In genomic region chr9:44985721-44986161, GRCm38 (mm10) we compare ENCODE assay signal across 16 mouse cellular contexts. TPM values are rescaled to one million over a fixed set of nuclear protein-coding genes. Genes with fewer than 3 reads are reported as not detected.
DNase-seq lines count a peak whose midpoint lies in the region; ATAC-seq and TF ChIP-seq lines count a peak whose summit lies in the region.
"Had no signal": no experiment of that assay in that cellular context is flagged by ENCODE, and none has a peak within 500 bp of the region (broad histone marks: within the 10 kb centered on the region; RNA-seq: fewer than 3 reads in every experiment).

No protein-coding gene starts in this region.

- no peaks in the 10 kb centered on the region; the same call in 1 of the 2 replicates for H3K27me3 ChIP-seq in midbrain, postnatal 0 days (ENCODE audit: insufficient read depth, low read length)
- no peaks in the 10 kb centered on the region for H3K27me3 ChIP-seq in midbrain, embryonic 14.5 days (ENCODE audit: control insufficient read depth, insufficient read depth, low read length)
- no peaks in the 10 kb centered on the region for H3K27me3 ChIP-seq in midbrain, embryonic 13.5 days
- H3K27me3 ChIP-seq: intestine, embryonic 15.5 days had no signal

- H3K36me3 ChIP-seq in midbrain, postnatal 0 days (ENCODE audit: insufficient read depth, low read length), result no peaks in the 10 kb centered on the region
- H3K36me3 ChIP-seq in midbrain, embryonic 14.5 days (ENCODE audit: control insufficient read depth, insufficient read depth, low read length), result no peaks in the 10 kb centered on the region
- no peaks in the 10 kb centered on the region for H3K36me3 ChIP-seq in macrophage (ENCODE audit: inconsistent target)
- H3K36me3 ChIP-seq in midbrain, embryonic 13.5 days, result no peaks in the 10 kb centered on the region
- H3K36me3 ChIP-seq: forebrain, embryonic 15.5 days; intestine, embryonic 15.5 days had no signal

- no peaks in the 10 kb centered on the region for H3K4me1 ChIP-seq in midbrain, postnatal 0 days (ENCODE audit: insufficient read depth, low read length)
- H3K4me1 ChIP-seq in midbrain, embryonic 14.5 days (ENCODE audit: control insufficient read depth, insufficient read depth, low read length), result no peaks in the 10 kb centered on the region
- H3K4me1 ChIP-seq in midbrain, embryonic 13.5 days (replicated peaks), result no peaks in the 10 kb centered on the region
- H3K4me1 ChIP-seq: forebrain, embryonic 15.5 days; intestine, embryonic 15.5 days had no signal

- H3K9me3 ChIP-seq in midbrain, postnatal 0 days (ENCODE audit: low read length), result no peaks in the 10 kb centered on the region
- H3K9me3 ChIP-seq in midbrain, embryonic 14.5 days (ENCODE audit: control insufficient read depth, low read length), result no peaks in the 10 kb centered on the region
- H3K9me3 ChIP-seq in midbrain, embryonic 13.5 days, result no peaks in the 10 kb centered on the region
- H3K9me3 ChIP-seq: forebrain, embryonic 15.5 days; intestine, embryonic 15.5 days had no signal

- DNase-seq in midbrain, postnatal 0 days (ENCODE audit: low spot score), result no peak
- DNase-seq in midbrain, embryonic 14.5 days, result no peak
- DNase-seq in induced T-regulatory cell, adult 2 months (ENCODE audit: low read depth), result peak; percentile 80
- peak; percentile 58 to 60 for DNase-seq in thymus, postnatal 36 days
- DNase-seq in ovary, postnatal 14 days (ENCODE audit: low spot score), result no peak
- no peak for DNase-seq in right cerebral cortex, postnatal 4 days
- DNase-seq: gastrocnemius, postnatal 14 days; kidney, postnatal 25 days had no signal

- no peak for TF ChIP-seq CTCF in midbrain, postnatal 0 days (IDR thresholded peaks at IDR 0.05)

- no peak overlapping the region for H3K9ac ChIP-seq in midbrain, postnatal 0 days (replicated peaks; ENCODE audit: low read length, poor library complexity, severe bottlenecking)
- no peak overlapping the region for H3K9ac ChIP-seq in midbrain, embryonic 14.5 days (replicated peaks; ENCODE audit: low read length)
- no peak overlapping the region for H3K9ac ChIP-seq in midbrain, embryonic 13.5 days (replicated peaks)
- H3K9ac ChIP-seq: forebrain, embryonic 15.5 days; intestine, embryonic 15.5 days had no signal

- no peak overlapping the region for H3K4me3 ChIP-seq in midbrain, postnatal 0 days (ENCODE audit: low read depth, low read length)
- H3K4me3 ChIP-seq in midbrain, embryonic 14.5 days (replicated peaks; ENCODE audit: low read depth, low read length), result no peak overlapping the region
- H3K4me3 ChIP-seq in macrophage (ENCODE audit: inconsistent target), result peak overlapping the region; percentile 33
- no peak overlapping the region for H3K4me3 ChIP-seq in midbrain, embryonic 13.5 days (replicated peaks)
- H3K4me3 ChIP-seq: forebrain, embryonic 15.5 days; intestine, embryonic 15.5 days had no signal

- H3K27ac ChIP-seq in midbrain, postnatal 0 days (ENCODE audit: low read depth, low read length), result no peak overlapping the region
- no peak overlapping the region for H3K27ac ChIP-seq in midbrain, embryonic 14.5 days (replicated peaks; ENCODE audit: low read depth, low read length)
- H3K27ac ChIP-seq in macrophage, result peak overlapping the region; percentile 69
- no peak overlapping the region for H3K27ac ChIP-seq in midbrain, embryonic 13.5 days
- H3K27ac ChIP-seq: forebrain, embryonic 15.5 days; intestine, embryonic 15.5 days had no signal

- H3K4me2 ChIP-seq in midbrain, postnatal 0 days (ENCODE audit: low read depth, low read length, poor library complexity, severe bottlenecking), result peak overlapping the region; percentile 5; the same call in 1 of the 2 replicates
- H3K4me2 ChIP-seq in midbrain, embryonic 14.5 days (ENCODE audit: low read length), result no peak overlapping the region
- H3K4me2 ChIP-seq in midbrain, embryonic 13.5 days (replicated peaks), result no peak overlapping the region
- H3K4me2 ChIP-seq: forebrain, embryonic 15.5 days; intestine, embryonic 15.5 days had no signal

- H3K79me2 ChIP-seq in macrophage (ENCODE audit: inconsistent target), result no peaks in the 10 kb centered on the region

- no peak for ATAC-seq in midbrain, postnatal 0 days (ENCODE audit: low FRiP score)
- no peak for ATAC-seq in midbrain, embryonic 14.5 days (ENCODE audit: low FRiP score, low TSS enrichment)
- no peak for ATAC-seq in midbrain, embryonic 13.5 days
- ATAC-seq: forebrain, embryonic 15.5 days; intestine, embryonic 15.5 days had no signal

- 75% methylated on average over 3 of the region's 3 CpGs for WGBS in midbrain, postnatal 0 days
- 88% methylated on average over 3 of the region's 3 CpGs for WGBS in midbrain, embryonic 14.5 days
- 68% methylated on average over 3 of the region's 3 CpGs for WGBS in macrophage (ENCODE audit: missing documents)
- 83% methylated on average over 3 of the region's 3 CpGs for WGBS in midbrain, embryonic 13.5 days

RNA-seq across cellular contexts. Expression of gene Cd3d, which starts 4.2 kb away (rescaled TPM):
- not detected in 2 replicates for total RNA-seq in midbrain, postnatal 0 days (2014; rRNA removed)
- not detected in 2 replicates for polyA plus RNA-seq in midbrain, postnatal 0 days (2015; fragmentation: Nextera tagmentation; extraction: Ambion mirVana)
- polyA plus RNA-seq in midbrain, embryonic 14.5 days (2014; fragmentation: Nextera tagmentation; extraction: Ambion mirVana), result not detected in 2 replicates
- total RNA-seq in macrophage (2018; cell fraction: chromatin; rRNA removed), result not detected
- under 1 TPM in 2 of 26 experiments, not detected in 24; 0.11 to 0.47 TPM for total RNA-seq in macrophage (2018; cell fraction: cytosol; rRNA removed)
- under 1 TPM in 1 of 26 experiments, not detected in 25; 0.33 TPM for total RNA-seq in macrophage (2018; cell fraction: nucleus; rRNA removed)
- polyA plus RNA-seq in macrophage (2018), result 0.20 TPM in 1 of 3 replicates, not detected in the others
- polyA plus RNA-seq in midbrain, embryonic 13.5 days (2015; fragmentation: Nextera tagmentation; extraction: Ambion mirVana), result not detected in 2 replicates
- polyA plus RNA-seq: cortical plate, adult 2 months; forebrain, embryonic 15.5 days; intestine, embryonic 15.5 days; neural tube, embryonic 11.5 days had no signal

RNA-seq across cellular contexts. Expression of gene Cd3g, which starts 5.5 kb away (rescaled TPM):
- not detected in 2 replicates for total RNA-seq in midbrain, postnatal 0 days (2014; rRNA removed)
- polyA plus RNA-seq in midbrain, postnatal 0 days (2015; fragmentation: Nextera tagmentation; extraction: Ambion mirVana), result not detected in 2 replicates
- polyA plus RNA-seq in midbrain, embryonic 14.5 days (2014; fragmentation: Nextera tagmentation; extraction: Ambion mirVana), result not detected in 2 replicates
- not detected for total RNA-seq in macrophage (2018; cell fraction: chromatin; rRNA removed)
- under 1 TPM in 3 of 26 experiments, not detected in 23; 0.21 to 0.39 (median 0.26) TPM for total RNA-seq in macrophage (2018; cell fraction: cytosol; rRNA removed)
- under 1 TPM in 1 of 26 experiments, not detected in 25; 0.46 TPM for total RNA-seq in macrophage (2018; cell fraction: nucleus; rRNA removed)
- polyA plus RNA-seq in macrophage (2018), result 0.14 TPM in 1 of 3 replicates, not detected in the others
- not detected in 2 replicates for polyA plus RNA-seq in midbrain, embryonic 13.5 days (2015; fragmentation: Nextera tagmentation; extraction: Ambion mirVana)
- total RNA-seq: heart, postnatal 36 days had no signal
- polyA plus RNA-seq: cortical plate, adult 2 months; forebrain, embryonic 15.5 days; neural tube, embryonic 11.5 days had no signal

RNA-seq across cellular contexts. Expression of gene Ube4a, which starts 20.3 kb away (rescaled TPM):
- 51.9 and 62.2 TPM in 2 replicates for total RNA-seq in midbrain, postnatal 0 days (2014; rRNA removed)
- polyA plus RNA-seq in midbrain, postnatal 0 days (2015; fragmentation: Nextera tagmentation; extraction: Ambion mirVana), result 26.4 and 26.7 TPM in 2 replicates
- polyA plus RNA-seq in midbrain, embryonic 14.5 days (2014; fragmentation: Nextera tagmentation; extraction: Ambion mirVana), result 53.0 and 59.0 TPM in 2 replicates
- total RNA-seq in macrophage (2018; cell fraction: chromatin; rRNA removed), result 100 to 1,000 TPM in 18 of 26 experiments, 10 to 100 TPM in 8; 52.2 to 142 (median 108) TPM
- 10 to 100 TPM; 33.2 to 55.2 (median 46.6) TPM for total RNA-seq in macrophage (2018; cell fraction: cytosol; rRNA removed)
- total RNA-seq in macrophage (2018; cell fraction: nucleus; rRNA removed), result 100 to 1,000 TPM in 9 of 26 experiments, 10 to 100 TPM in 17; 41.0 to 137 (median 89.5) TPM
- polyA plus RNA-seq in macrophage (2018), result 25.0 to 37.7 TPM (median 29.2 TPM) in 3 replicates
- polyA plus RNA-seq in midbrain, embryonic 13.5 days (2015; fragmentation: Nextera tagmentation; extraction: Ambion mirVana), result 36.9 and 39.5 TPM in 2 replicates

RNA-seq across cellular contexts. Expression of gene Cd3e, which starts 23.7 kb away (rescaled TPM):
- total RNA-seq in midbrain, postnatal 0 days (2014; rRNA removed), result not detected in 2 replicates
- polyA plus RNA-seq in midbrain, postnatal 0 days (2015; fragmentation: Nextera tagmentation; extraction: Ambion mirVana), result 0.11 and 0.15 TPM in 2 replicates
- not detected in 2 replicates for polyA plus RNA-seq in midbrain, embryonic 14.5 days (2014; fragmentation: Nextera tagmentation; extraction: Ambion mirVana)
- total RNA-seq in macrophage (2018; cell fraction: chromatin; rRNA removed), result not detected
- total RNA-seq in macrophage (2018; cell fraction: cytosol; rRNA removed), result under 1 TPM in 2 of 26 experiments, not detected in 24; 0.27 to 0.29 TPM
- total RNA-seq in macrophage (2018; cell fraction: nucleus; rRNA removed), result not detected
- polyA plus RNA-seq in macrophage (2018), result 0.25 TPM in 1 of 3 replicates, not detected in the others
- polyA plus RNA-seq in midbrain, embryonic 13.5 days (2015; fragmentation: Nextera tagmentation; extraction: Ambion mirVana), result not detected in 2 replicates
- total RNA-seq: gastrocnemius, postnatal 14 days had no signal
- polyA plus RNA-seq: cortical plate, adult 2 months; forebrain, embryonic 15.5 days; neural tube, embryonic 11.5 days had no signal

RNA-seq across cellular contexts. Expression of gene Mpzl2, which starts 53.9 kb away (rescaled TPM):
- total RNA-seq in midbrain, postnatal 0 days (2014; rRNA removed), result 3.1 and 5.6 TPM in 2 replicates
- polyA plus RNA-seq in midbrain, postnatal 0 days (2015; fragmentation: Nextera tagmentation; extraction: Ambion mirVana), result 4.0 and 4.4 TPM in 2 replicates
- polyA plus RNA-seq in midbrain, embryonic 14.5 days (2014; fragmentation: Nextera tagmentation; extraction: Ambion mirVana), result 0.20 TPM in 1 of 2 replicates, not detected in the other
- not detected for total RNA-seq in macrophage (2018; cell fraction: chromatin; rRNA removed)
- total RNA-seq in macrophage (2018; cell fraction: cytosol; rRNA removed), result under 1 TPM in 1 of 26 experiments, not detected in 25; 0.14 TPM
- not detected for total RNA-seq in macrophage (2018; cell fraction: nucleus; rRNA removed)
- not detected in 3 replicates for polyA plus RNA-seq in macrophage (2018)
- 0.30 and 0.36 TPM in 2 replicates for polyA plus RNA-seq in midbrain, embryonic 13.5 days (2015; fragmentation: Nextera tagmentation; extraction: Ambion mirVana)
- total RNA-seq: megakaryocyte-erythroid progenitor cell, adult 5-6 weeks had no signal

Comparison
In these comparisons a context has a peak if more than half of its experiments do, and no peak if none do; other contexts are left out.
1. DNase-seq: peak in induced T-regulatory cell, adult 2 months (single experiment) and thymus, postnatal 36 days (2 of 2); none in midbrain, postnatal 0 days (single experiment), midbrain, embryonic 14.5 days (single experiment), ovary, postnatal 14 days (single experiment) and right cerebral cortex, postnatal 4 days (single experiment).